Mouse (Mus musculus) forebrain, embryonic 13.5 days (tissue): ENCODE measurements around the gene P2rx7. TPM values are rescaled to one million over a fixed set of nuclear protein-coding genes. Genes with fewer than 3 reads are reported as not detected.
"Not testable (repeated sequence)": the region's sequence is repeated elsewhere in the genome, so short reads cannot be mapped to it uniquely, and the experiment has no call there.

ENCODE experiments used
- ATAC-seq: fragments of 200-750 bp; cut with Nextera tagmentation; 2 replicates; pipeline ENCODE4 v1.8.0; 2017
- H3K27ac ChIP-seq: fragments of 300-500 bp; sonication (generic); 2 replicates; pipeline ENCODE4 v1.5.1; 2015; ENCODE audit warnings: inconsistent platforms, mild to moderate bottlenecking, moderate library complexity
- H3K27me3 ChIP-seq: fragments of 300-500 bp; sonication (generic); 2 replicates; pipeline ENCODE4 v1.6.1; 2015; ENCODE audit warnings: mild to moderate bottlenecking, inconsistent platforms
- H3K36me3 ChIP-seq: fragments of 300-500 bp; sonication (generic); 2 replicates; pipeline ENCODE4 v1.6.1; 2015; ENCODE audit warnings: mild to moderate bottlenecking, inconsistent platforms; ENCODE audit not compliant: poor library complexity, severe bottlenecking
- H3K4me1 ChIP-seq: fragments of 300-500 bp; sonication (generic); 2 replicates; pipeline ENCODE4 v1.6.1; 2015; ENCODE audit warnings: inconsistent platforms
- H3K4me2 ChIP-seq: fragments of 300-500 bp; sonication (generic); 2 replicates; pipeline ENCODE4 v1.6.1; 2015; ENCODE audit warnings: inconsistent platforms, mild to moderate bottlenecking, moderate library complexity
- H3K4me3 ChIP-seq: fragments of 300-500 bp; sonication (generic); 2 replicates; pipeline ENCODE4 v1.5.1; 2015; ENCODE audit warnings: mild to moderate bottlenecking, inconsistent platforms
- H3K9ac ChIP-seq: fragments of 300-500 bp; sonication (generic); 2 replicates; pipeline ENCODE4 v1.6.1; 2015; ENCODE audit warnings: mild to moderate bottlenecking, inconsistent platforms
- H3K9me3 ChIP-seq: fragments of 300-500 bp; sonication (generic); replicated peaks from 2 replicates; pipeline ENCODE4 v1.6.1; 2016; ENCODE audit warnings: inconsistent platforms
- WGBS: fragments of 180-500 bp; shearing (Covaris S2); methylation state at CpG from one replicate; pipeline ENCODE4 v1.1.7; 2015; 5-methylcytosine and 5-hydroxymethylcytosine counted together
- polyA plus RNA-seq: library from polyadenylated mRNA; unstranded; fragments of >200 nt; fragmentation: Nextera tagmentation; extraction: Ambion mirVana; gene quantifications from 2 replicates; pipeline ENCODE4 v1.2.1, GENCODE M21; 2015

Gene P2rx7
- polyA plus RNA-seq, 1 experiment from 2014 or later: 0.85 TPM

DNA sequence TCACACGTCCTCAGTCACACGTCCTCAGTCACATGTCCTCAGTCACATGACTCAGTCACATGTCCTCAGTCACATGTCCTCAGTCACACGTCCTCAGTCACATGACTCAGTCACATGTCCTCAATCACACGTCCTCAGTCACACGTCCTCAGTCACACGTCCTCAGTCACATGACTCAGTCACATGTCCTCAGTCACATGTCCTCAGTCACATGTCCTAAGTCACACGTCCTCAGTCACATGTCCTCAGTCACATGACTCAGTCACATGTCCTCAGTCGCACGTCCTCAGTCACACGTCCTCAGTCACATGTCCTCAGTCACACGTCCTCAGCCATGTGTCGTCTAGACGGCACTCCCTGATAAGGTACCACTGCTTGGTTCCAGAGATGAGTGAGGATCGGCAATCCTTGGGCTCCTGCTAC is 4.3 kb downstream of the P2rx7 start:
- H3K4me1 ChIP-seq, ATAC-seq, H3K9me3 ChIP-seq, H3K4me2 ChIP-seq, H3K36me3 ChIP-seq, H3K27me3 ChIP-seq, H3K9ac ChIP-seq, H3K4me3 ChIP-seq, H3K27ac ChIP-seq: not testable (repeated sequence)
- 94% methylated on average over 14 of the region's 14 CpGs for WGBS

DNA sequence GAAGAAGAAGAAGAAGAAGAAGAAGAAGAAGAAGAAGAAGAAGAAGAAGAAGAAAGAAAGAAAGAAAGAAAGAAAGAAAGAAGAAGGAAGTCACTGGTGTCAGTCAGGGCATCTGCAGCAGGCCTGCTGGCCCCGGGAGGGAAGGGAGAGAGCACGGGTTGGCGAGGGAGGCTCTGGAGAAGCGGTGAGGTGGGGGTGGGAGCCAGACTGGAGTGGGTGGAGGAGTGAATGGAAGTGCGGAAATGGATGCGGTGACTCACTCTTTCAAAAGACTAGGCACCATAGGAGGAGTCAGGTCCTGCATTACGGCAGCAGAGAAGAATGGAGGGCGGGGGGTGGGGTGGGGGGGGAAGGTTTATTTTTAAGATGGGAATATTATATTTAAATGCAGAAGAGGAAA is 5.6 kb downstream of the P2rx7 start:
- Histone ChIP-seq H3K9me3 (no peaks in the 10 kb centered on the region), H3K9ac (no peak overlapping the region), H3K27me3 (0 out of 2 replicates have a peak, but pooled peaks cover 3% of the 10 kb centered on the region), H3K27ac (no peak overlapping the region), H3K4me1 (peaks cover 22% of the 10 kb centered on the region), H3K4me3 (no peak overlapping the region), H3K36me3 (no peaks in the 10 kb centered on the region), H3K4me2 (no peak overlapping the region)
- 77% methylated on average over 8 of the region's 8 CpGs for WGBS
- ATAC-seq: no peak

- Histone ChIP-seq H3K4me3 (no peak overlapping the region), H3K9me3 (no peaks in the 10 kb centered on the region), H3K27me3 (0 out of 2 replicates have a peak, but pooled peaks cover 3% of the 10 kb centered on the region), H3K36me3 (no peaks in the 10 kb centered on the region), H3K27ac (no peak overlapping the region), H3K4me1 (peaks cover 26% of the 10 kb centered on the region), H3K4me2 (no peak overlapping the region), H3K9ac (no peak overlapping the region)
- 89% methylated on average over 8 of the region's 8 CpGs for WGBS
- ATAC-seq: no peak
These were observed 6.4 kb downstream of the P2rx7 start for GRCm38 (mm10) chr5:122650100-122650499.

DNA sequence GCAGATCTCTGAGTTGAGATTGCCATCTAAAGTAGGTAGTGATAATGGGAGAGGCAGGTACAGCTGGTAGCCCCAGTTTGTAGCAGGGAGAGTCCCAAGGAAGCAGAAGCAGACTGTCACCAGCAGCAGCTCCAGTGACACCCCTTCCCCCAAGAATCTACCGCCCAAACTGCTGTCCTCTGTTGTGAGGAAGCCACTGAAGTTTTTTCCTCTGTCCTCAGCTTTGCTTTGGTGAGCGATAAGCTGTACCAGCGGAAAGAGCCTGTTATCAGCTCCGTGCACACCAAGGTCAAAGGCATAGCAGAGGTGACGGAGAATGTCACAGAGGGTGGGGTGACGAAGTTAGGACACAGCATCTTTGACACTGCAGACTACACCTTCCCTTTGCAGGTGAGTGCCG is 8.8 kb downstream of the P2rx7 start:
- H3K4me1 ChIP-seq: peaks cover 23% of the 10 kb centered on the region
- H3K9me3 ChIP-seq: no peaks in the 10 kb centered on the region
- 83% methylated on average over 7 of the region's 7 CpGs for WGBS
- H3K36me3 ChIP-seq: no peaks in the 10 kb centered on the region
- no peak for ATAC-seq
- H3K9ac ChIP-seq: no peak overlapping the region
- H3K4me2 ChIP-seq: no peak overlapping the region
- H3K27ac ChIP-seq: peak overlapping the region; percentile 21
- 0 out of 2 replicates have a peak, but pooled peaks cover 3% of the 10 kb centered on the region for H3K27me3 ChIP-seq
- no peak overlapping the region for H3K4me3 ChIP-seq

DNA sequence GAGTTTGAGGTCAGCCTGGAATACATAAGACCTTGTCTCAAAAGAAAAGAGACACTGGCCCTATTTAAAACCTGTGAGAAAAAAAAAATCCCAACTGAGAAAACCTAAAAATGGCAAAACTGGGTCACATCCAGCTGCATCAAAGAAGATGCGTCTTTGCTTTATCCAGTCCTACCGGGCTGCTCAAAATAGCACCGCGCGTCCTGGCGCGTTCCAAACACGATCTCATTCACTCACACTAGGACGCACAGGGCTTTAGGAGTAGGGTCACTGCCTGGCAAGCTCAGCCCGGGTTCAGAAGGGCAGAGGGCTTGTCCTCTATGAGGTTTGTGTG is 9.4 kb downstream of the P2rx7 start:
- 0 out of 2 replicates have a peak, but pooled peaks cover 3% of the 10 kb centered on the region for H3K27me3 ChIP-seq
- no peaks in the 10 kb centered on the region for H3K9me3 ChIP-seq
- 49% methylated on average over 10 of the region's 10 CpGs for WGBS
- peak overlapping the region; percentile 25; the same call in 1 of the 2 replicates for H3K4me2 ChIP-seq
- peak overlapping the region; percentile 78 for H3K27ac ChIP-seq
- peaks cover 23% of the 10 kb centered on the region for H3K4me1 ChIP-seq
- H3K9ac ChIP-seq: no peak overlapping the region
- ATAC-seq: 0 out of 2 replicates have a peak, but pooled peaks have one; percentile 33
- H3K4me3 ChIP-seq: no peak overlapping the region
- H3K36me3 ChIP-seq: no peaks in the 10 kb centered on the region

DNA sequence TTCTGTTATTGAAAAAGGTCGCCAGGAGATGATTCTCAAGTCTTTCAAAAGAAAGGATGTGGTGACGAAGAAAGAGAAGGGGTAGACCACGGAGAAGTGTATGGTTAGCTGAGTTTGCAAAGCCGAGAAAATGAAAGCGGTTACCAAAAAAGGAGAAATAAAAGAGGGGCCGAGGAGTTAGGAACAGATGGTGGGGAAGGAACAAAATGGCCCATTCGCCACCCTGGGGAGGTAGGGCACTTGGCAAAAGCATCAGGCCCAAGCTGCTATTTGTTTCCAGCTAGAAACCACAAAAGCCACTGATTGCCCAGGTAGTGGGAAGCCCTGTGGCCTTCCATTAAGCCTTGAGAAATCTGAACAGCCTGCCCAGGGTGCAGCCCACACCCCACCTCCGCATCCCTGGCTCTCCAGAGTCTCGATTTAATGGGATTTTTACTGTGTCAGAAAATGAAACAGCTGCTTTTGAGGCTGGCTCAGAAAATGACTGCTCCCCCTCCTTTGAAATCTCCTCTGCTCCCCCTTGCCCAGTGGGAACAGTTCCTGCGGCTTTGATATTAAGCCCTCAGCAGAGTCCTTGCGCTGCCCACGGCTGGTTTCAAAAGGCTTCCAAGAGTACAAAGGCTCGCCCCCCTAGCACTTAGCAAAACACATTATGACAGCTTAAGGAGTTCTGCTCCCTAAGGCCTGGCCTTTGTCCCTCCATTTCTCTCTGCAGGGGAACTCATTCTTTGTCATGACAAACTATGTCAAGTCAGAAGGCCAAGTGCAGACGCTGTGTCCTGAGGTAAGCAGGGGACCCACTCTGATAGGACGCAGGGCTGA is 9.9 kb downstream of the P2rx7 start:
- H3K36me3 ChIP-seq: no peaks in the 10 kb centered on the region
- no peak overlapping the region for H3K4me3 ChIP-seq
- WGBS: 13% methylated on average over 15 of the region's 15 CpGs
- ATAC-seq: peak; percentile 81
- H3K27ac ChIP-seq: peak overlapping the region; percentile 78
- H3K27me3 ChIP-seq: 0 out of 2 replicates have a peak, but pooled peaks cover 3% of the 10 kb centered on the region
- peaks cover 23% of the 10 kb centered on the region for H3K4me1 ChIP-seq
- H3K4me2 ChIP-seq: peak overlapping the region; percentile 25
- H3K9me3 ChIP-seq: no peaks in the 10 kb centered on the region
- H3K9ac ChIP-seq: peak overlapping the region; percentile 21; the same call in 1 of the 2 replicates

GRCm38 (mm10) chr5:122654268-122654573 is 10.5 kb downstream of the P2rx7 start:
- Histone ChIP-seq H3K36me3 (no peaks in the 10 kb centered on the region), H3K27me3 (0 out of 2 replicates have a peak, but pooled peaks cover 3% of the 10 kb centered on the region), H3K9me3 (no peaks in the 10 kb centered on the region), H3K4me3 (no peak overlapping the region), H3K9ac (peak overlapping the region; percentile 21; the same call in 1 of the 2 replicates), H3K27ac (peak overlapping the region; percentile 78), H3K4me2 (peak overlapping the region; percentile 25), H3K4me1 (peaks cover 23% of the 10 kb centered on the region)
- ATAC-seq: peak; percentile 55; the same call in 1 of the 2 replicates
- WGBS: 37% methylated on average over 5 of the region's 5 CpGs

- Histone ChIP-seq H3K9me3 (no peaks in the 10 kb centered on the region), H3K9ac (no peak overlapping the region), H3K27me3 (no peaks in the 10 kb centered on the region), H3K36me3 (no peaks in the 10 kb centered on the region), H3K4me3 (no peak overlapping the region), H3K4me2 (no peak overlapping the region), H3K4me1 (peaks cover 23% of the 10 kb centered on the region), H3K27ac (no peak overlapping the region)
- ATAC-seq: no peak
- WGBS: 93% methylated on average over 12 of the region's 12 CpGs
These were observed 13.1 kb downstream of the P2rx7 start for GRCm38 (mm10) chr5:122656808-122657207.

GRCm38 (mm10) chr5:122662501-122662900 is 18.8 kb downstream of the P2rx7 start:
- no peak overlapping the region for H3K4me3 ChIP-seq
- H3K9ac ChIP-seq: no peak overlapping the region
- no peak overlapping the region for H3K27ac ChIP-seq
- WGBS: 95% methylated on average over 6 of the region's 6 CpGs
- ATAC-seq: no peak
- H3K36me3 ChIP-seq: no peaks in the 10 kb centered on the region
- H3K4me2 ChIP-seq: no peak overlapping the region
- no peaks in the 10 kb centered on the region for H3K9me3 ChIP-seq
- no peaks in the 10 kb centered on the region for H3K27me3 ChIP-seq
- H3K4me1 ChIP-seq: no peaks in the 10 kb centered on the region

GRCm38 (mm10) chr5:122665036-122665435 is 21.3 kb downstream of the P2rx7 start:
- H3K4me2 ChIP-seq: no peak overlapping the region
- H3K36me3 ChIP-seq: no peaks in the 10 kb centered on the region
- H3K27me3 ChIP-seq: no peaks in the 10 kb centered on the region
- ATAC-seq: no peak
- no peaks in the 10 kb centered on the region for H3K4me1 ChIP-seq
- H3K27ac ChIP-seq: no peak overlapping the region
- H3K9ac ChIP-seq: no peak overlapping the region
- WGBS: 77% methylated on average over 5 of the region's 5 CpGs
- H3K9me3 ChIP-seq: no peaks in the 10 kb centered on the region
- no peak overlapping the region for H3K4me3 ChIP-seq

DNA sequence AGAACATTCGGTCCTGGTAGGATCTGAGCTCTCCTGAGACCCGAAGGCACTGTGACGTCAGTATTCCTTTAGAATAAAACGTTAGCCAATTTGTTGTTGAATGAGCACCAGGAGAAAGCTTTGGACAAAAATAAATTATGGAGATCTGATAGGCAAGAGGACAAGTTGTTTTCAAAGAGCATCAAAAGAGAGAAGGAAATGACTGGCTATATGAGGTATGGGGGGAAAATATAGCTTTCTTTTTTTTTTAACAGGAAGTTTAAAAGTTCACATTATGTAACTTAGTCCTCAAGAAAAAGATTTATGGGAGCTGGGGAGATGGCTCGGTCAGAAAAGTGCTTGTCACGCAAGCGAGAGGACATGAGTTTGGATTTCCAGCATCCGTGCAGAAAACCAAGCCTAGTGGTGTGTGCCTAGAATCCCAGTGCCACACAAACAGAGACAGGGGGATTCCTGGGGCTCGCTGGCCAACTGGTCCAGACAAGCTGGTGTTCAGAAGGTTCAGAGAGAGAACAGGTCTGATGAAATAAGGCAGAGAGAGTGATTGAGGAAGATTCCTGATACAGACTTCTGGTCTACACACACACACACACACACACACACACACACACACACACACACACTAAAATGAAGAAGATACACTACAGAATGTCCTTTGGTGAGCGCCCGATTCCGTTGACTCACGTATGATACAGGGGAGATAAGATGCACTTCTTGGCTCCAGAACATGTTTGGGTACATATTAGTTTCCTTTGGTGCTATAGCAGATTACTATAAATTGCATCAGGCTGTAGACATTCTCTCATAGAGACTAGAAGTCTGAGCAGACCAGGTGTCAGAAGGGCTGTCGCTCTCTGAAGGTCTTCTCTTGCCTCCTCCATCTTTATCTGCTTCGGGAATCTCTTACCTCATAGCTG is 25.5 kb downstream of the P2rx7 start:
- 88% methylated on average over 15 of the region's 15 CpGs for WGBS
- Histone ChIP-seq H3K27me3 (no peaks in the 10 kb centered on the region), H3K9ac (no peak overlapping the region), H3K9me3 (no peaks in the 10 kb centered on the region), H3K4me3 (no peak overlapping the region), H3K4me1 (no peaks in the 10 kb centered on the region), H3K36me3 (no peaks in the 10 kb centered on the region), H3K4me2 (no peak overlapping the region), H3K27ac (no peak overlapping the region)
- no peak for ATAC-seq

DNA sequence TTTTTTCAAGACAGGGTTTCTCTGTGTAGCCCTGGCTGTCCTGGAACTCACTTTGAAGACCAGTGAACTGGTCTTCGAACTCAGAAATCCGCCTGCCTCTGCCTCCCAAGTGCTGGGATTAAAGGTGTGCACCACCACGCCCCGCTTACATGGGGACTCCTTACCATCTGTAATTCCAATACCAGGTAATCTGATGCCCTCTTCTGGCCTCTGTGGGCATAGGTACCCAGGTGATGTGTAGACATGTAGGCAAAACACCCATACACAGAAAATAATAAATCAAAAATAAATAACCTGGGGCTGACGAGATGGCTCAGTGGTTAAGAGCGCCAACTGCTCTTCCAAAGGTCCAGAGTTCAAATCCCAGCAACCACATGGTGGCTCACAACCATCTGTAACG is 27.9 kb downstream of the P2rx7 start:
- not testable (repeated sequence) for H3K9ac ChIP-seq, H3K27me3 ChIP-seq, H3K4me1 ChIP-seq, H3K4me2 ChIP-seq, H3K4me3 ChIP-seq, H3K36me3 ChIP-seq, H3K9me3 ChIP-seq, H3K27ac ChIP-seq, ATAC-seq
- WGBS: 82% methylated on average over 7 of the region's 7 CpGs
